Mouse (Mus musculus) neural tube, embryonic 10.5 days (tissue): ENCODE results near the gene Dusp3.
"Not testable (repeated sequence)": the region's sequence is repeated elsewhere in the genome, so short reads cannot be mapped to it uniquely, and the experiment has no call there.

ENCODE experiments used
- DNase-seq: peaks from one replicate; pipeline ENCODE4 v3.0.0-alpha.2; 2017; ENCODE audit warnings: low spot score; ENCODE audit errors: extremely low spot score

Dusp3 gene

DNA sequence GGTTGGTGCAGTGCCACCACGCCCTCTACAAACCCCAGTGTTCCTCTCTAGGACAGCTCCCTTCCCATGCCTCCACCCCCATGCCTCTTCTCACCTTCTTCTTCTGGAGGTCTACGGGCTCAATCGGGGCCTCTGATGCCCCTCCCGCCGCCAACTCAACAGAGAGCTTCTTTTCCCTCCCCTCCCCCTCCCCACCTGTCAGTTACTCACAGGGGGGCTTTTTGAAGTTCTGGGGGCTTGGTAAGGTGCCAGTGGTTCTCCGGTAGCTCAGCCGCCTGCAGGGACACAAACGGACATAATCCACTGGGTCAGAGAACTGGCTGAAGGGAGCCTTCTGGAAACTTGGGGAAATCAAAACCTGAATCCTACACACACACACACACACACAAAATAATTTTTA lies 24.7 kb upstream of the Dusp3 start:
- DNase-seq: no peak

GRCm38 (mm10) chr11:102010140-102010539 lies 23.3 kb upstream of the Dusp3 start:
- DNase-seq: no peak

DNA sequence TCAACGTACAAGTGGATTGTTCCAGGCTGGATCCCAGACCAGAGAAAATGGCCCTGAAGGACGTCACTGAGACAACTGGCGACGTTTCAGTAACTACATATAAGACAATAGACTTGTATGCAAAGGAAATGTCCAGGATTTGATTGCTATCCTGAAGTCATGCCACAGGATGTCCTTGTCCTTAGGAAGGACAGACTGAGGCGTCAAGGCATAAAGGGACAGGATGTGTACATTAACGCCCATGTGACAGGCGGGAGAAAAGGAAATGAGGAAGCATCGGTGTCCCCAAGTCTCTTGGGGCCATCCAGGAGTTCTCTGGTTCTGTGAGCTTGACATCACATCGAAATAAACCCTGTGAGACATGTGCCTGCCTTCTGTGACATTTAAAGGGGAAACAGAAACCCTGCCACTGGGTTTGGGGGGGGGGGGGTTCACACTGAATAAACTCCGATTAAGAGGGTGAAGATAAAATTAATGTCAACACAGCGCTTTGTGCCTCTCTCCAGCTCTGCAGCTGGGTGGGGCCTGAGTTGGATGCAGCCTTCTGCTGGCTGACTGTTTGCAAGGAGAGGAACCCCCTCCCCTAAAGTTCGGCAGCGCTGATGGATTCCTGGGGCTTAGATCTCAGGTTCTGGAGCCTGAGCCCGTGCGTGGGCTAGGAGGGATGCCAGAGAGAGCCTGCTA lies 22.3 kb upstream of the Dusp3 start:
- no peak for DNase-seq

- no peak for DNase-seq
Measured at GRCm38 (mm10) chr11:102008372-102008771, 21.6 kb upstream of the Dusp3 start.

DNA sequence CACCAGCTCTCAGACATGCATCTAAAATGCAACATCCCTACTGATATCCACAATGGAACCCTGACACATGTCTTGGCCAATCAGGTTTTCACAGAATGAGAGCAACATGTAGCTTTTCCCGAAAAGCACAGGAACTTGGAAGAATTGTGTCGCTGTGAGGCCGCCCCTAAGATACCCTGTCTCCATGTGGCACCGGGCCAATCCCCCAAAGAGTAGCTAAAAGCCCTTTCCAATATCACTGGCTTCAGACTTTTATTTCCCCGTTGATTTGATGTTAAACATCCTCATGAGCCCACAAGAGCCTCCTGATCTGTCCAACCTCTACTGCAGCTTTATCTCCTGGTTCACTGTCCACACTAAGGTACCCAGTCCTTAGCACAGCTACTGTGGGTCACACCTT lies 19.9 kb upstream of the Dusp3 start:
- no peak for DNase-seq

- no peak for DNase-seq
Measured at GRCm38 (mm10) chr11:102006271-102006670, 19.5 kb upstream of the Dusp3 start.

DNA sequence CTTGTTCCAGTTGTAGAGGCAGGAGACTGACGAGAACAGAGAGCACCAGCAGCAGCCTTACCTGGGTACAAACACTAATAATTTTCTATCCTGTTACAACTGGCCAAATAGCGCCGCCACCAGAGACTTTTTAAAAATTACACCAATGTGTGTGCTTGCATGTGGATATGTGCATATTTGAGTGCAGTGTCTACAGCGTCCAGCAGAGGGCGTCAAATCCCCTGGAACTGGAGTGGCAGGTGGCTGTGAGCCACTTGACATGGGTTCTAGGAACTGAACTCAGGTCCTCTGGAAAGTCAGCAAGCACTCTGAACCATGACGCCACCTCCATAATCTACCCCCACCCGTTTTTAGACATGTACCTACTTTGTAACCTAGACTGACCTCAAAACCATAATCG lies 17.4 kb upstream of the Dusp3 start:
- no peak for DNase-seq

GRCm38 (mm10) chr11:101999466-101999865 lies 12.7 kb upstream of the Dusp3 start:
- DNase-seq: no peak

DNA sequence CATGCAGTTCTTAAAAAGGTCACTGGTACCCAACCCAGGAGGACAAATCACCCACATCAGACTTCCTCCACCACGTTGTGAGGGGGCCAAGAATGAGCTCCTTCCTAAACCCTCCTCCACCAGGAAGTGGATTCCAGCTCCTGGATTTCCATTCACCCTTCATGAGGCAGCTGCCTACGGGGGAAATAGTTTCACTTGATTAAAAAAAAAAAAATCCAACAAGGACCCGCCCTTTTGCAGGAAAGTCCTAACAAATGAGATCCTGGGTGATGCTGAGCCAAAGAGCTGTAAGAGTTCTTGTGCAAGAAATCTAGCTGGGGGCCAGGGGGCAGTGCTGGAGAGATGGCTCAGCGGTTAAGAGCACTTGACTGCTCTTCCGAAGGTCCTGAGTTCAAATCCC lies 11.4 kb upstream of the Dusp3 start:
- no peak for DNase-seq

DNA sequence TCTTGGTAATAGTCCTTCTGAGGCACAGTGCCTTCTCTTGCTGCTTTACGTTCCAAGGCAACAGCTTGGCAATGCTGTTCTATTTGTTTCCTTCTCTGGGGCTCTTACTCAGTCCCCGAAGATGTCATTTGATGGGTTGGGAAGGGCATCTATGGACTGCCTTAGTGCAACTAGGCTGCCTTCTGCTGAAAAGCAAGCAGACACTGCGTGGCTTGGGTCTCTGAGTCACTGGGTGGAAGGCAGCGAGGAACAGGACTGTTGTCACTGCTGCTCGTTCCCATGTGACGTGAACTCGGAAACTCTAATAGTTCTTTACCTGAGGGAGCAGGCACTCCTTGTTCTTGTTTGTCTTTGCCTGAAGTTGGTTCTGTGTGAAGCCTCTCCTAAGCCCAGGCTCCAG lies 9.1 kb upstream of the Dusp3 start:
- DNase-seq: no peak

DNA sequence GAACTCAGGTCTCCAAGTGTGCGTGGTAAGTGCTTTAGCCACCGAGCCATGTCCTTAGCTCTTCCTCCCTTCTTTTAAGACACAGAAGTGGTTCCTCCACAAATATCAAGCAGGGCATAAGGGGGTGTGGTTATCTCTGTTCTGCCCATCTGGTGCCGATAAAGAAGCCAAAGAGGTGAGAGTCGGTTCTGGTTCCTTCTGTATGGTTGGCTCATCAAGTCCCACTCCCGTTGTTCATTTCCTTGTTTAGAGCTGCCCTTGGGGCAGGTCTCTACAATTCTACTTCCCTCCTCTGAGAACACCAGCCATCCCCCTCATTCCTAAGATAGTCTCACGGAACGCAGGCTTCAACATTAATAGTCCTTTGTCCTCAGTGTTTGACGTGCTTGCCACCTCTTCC lies 7.3 kb upstream of the Dusp3 start:
- DNase-seq: no peak

DNA sequence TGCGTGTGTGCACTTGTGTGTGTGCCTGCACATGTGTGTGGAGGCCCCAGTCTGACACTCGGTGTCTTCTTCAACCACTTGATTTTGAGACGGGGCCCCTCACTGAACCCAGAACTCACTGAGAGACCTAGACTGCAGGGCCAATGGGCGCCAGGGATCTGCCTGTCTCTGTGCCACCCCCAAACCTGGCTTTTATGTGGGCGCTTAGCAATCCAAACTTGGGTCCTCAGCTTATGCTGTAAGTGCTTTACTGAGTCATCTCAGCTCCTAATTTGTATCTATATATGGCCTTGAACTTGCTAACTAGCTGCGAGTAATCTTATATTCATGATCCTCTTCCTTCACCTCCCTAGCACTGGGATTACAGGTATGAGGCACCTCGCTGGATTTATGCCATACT lies 5.6 kb upstream of the Dusp3 start:
- no peak for DNase-seq

- no peak for DNase-seq
Measured at GRCm38 (mm10) chr11:101991813-101992212, 5.0 kb upstream of the Dusp3 start.

DNA sequence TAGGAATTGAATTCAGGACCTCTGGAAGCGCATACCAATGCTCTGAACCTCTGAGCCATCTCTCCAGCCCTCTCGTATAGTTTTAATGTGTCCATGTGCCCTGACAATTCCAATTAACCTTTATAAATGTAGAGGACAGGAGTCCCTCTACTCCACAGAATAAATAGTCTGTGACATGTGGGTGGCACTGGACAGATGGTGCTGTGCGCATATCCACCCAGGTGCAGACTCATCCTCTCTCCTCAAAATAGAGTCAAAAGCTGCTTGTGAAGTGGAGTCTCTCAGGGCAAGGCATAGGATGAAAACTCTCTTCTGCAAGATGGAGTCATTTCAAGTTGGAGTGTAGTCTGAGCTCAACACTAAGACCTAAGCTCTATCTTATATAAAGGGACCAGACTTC lies 3.4 kb upstream of the Dusp3 start:
- no peak for DNase-seq

DNA sequence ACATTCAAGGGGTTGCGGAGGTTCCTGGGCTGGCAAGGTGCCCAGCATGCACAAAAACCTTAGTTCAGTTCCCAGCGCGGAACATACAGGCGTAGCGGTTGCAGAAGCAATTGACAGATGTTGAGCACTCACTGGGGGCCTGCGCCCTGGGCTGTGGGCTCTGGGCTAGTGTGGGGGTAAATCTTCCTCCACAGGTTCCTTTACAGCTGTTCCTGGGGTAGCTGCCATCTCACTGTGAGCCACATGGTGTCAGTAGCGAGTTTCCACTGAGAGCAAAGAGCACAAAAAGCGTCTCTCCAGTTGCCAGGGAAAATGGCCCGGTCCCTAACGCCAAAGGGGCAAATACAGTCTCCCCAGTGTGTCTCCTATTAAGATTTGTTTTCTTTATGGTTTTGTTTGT lies 823 bp downstream of the Dusp3 start:
- DNase-seq: peak; percentile 86

DNA sequence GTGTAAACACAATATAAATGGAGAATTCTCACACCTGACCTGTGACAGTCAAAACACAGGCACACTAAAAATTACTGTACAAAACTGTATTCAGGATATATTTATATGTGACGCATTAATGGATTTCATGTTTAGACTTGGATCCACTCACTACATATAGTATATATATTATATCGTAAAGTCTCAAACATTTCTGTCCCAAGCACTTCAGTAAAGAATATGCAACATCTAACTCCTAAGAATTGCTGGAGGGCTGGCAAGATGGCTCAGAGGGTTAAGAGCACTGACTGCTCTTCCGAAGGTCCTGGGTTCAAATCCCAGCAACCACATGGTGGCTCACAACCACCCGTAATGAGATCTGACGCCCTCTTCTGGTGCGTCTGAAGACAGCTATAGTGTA lies 1.4 kb downstream of the Dusp3 start:
- not testable (repeated sequence) for DNase-seq

DNA sequence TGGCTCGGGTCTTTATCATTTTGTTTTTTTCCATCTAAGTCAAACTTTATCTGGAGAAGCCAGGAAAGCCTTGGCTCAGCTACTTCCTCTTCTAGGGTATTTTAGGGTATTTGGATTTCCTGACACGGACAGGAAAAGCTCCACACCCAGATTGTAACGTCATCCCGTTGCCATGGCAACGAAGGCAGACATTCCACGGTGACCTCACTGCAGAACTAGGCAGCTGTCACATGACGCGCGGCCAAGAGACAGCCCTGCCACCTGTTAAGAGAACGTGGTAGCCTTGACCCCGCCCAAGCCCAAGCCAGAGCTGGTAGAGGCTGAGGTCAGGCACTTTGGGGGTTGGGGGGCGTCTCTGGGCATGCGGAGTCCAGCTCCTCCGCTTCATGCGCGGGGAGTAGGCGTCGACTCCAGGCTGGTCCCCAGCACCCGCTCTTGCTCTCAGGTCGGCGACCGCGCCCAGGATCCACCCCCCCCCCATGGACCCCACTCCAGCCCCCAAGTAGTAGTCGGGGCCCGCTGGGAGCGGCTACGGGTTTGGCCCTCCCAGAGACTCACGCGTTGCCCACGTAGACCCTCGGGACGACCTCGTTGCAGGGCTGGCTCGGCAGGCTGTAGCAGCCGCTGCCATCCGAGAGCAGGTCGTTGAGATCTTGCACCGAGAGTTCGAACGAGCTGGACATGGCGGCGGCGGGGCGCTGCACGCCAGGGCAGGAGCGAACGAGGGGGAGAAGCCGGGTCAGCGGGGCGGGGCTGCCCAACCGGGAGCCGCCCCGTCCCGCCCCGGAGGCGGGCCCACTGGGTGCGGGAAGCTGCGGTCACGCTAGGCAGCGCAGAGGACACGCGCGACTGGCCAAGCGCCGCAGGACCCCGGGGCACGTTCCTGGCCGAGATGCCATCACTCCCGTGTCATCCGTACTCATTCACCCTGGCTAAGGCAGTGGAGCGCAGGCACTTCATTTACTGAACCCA lies 2.5 kb downstream of the Dusp3 start, which contains the start of gene Cfap97d1:
Cfap97d1 (plus strand) TSS at position 226 of the 972 bp plus-strand sequence.
- peak; percentile 92 for DNase-seq

DNA sequence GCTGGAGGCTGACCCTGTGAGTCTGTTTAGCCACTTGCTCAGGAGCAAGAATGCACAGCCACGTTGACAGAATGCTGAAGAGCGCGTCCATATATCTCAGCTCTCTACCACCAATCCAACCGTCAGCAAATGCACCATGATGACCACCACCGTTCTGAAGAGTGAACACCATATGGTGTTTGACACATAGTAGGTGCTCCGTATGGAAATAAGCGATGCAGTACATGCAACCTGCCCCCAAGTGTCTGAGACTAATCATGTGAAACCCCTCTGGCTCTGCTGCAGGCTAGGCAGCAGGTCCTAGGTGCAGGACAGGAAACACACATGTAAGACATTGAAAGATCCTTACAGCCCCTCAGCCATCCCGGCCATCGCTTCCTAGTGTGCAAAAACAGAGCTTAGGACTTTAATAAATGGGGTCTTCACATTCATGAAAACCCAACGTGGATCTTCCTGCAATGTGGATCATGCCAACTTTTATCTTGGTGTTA lies 3.3 kb downstream of the Dusp3 start:
- DNase-seq: no peak

- no peak for DNase-seq
Measured at GRCm38 (mm10) chr11:101982981-101983411, 3.8 kb downstream of the Dusp3 start.

DNA sequence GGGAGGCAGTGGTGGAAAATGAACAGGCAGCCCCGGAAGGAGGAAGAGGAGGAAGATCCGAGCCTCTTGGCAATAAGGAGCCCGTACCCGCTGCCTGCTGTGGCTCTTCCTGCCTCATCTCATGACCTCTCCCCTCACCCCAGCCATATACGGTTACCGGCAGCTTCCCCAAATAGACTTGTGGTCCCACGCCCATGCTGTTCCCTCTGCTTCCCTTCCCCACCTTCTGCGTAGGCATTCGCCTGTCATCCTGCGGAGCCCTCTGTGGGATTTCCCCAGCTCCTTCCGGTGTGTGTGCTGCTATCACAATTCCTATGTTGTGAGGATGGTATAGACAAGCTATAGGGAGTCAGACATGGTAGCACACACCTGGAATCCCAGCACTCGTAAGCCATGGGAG lies 5.0 kb downstream of the Dusp3 start:
- DNase-seq: no peak

GRCm38 (mm10) chr11:101980603-101981157 lies 6.1 kb downstream of the Dusp3 start:
- no peak for DNase-seq

GRCm38 (mm10) chr11:101979140-101979539 lies 7.7 kb downstream of the Dusp3 start:
- no peak for DNase-seq
